Mouse (Mus musculus) ES-E14 (cell line): Measurements from ENCODE around the gene Cachd1. TPM values are rescaled to one million over a fixed set of nuclear protein-coding genes. Genes with fewer than 3 reads are reported as not detected.
A peak's percentile ranks its signal among the peaks of the same experiment; 100 is the strongest.

Experiments used
- DNase-seq: peaks from one replicate; pipeline ENCODE4 v3.0.0-alpha.2; 2013; ENCODE audit warnings: low read depth, low spot score
- H3K27ac ChIP-seq: 2 replicates; pipeline ENCODE4 v1.5.1; 2012; ENCODE audit warnings: low read depth, mild to moderate bottlenecking, low read length, moderate library complexity, mixed read lengths; ENCODE audit not compliant: poor library complexity, insufficient read depth, severe bottlenecking
- H3K36me3 ChIP-seq: 2 replicates; pipeline ENCODE4 v1.6.1; 2012; ENCODE audit warnings: mild to moderate bottlenecking, low read length, moderate library complexity, mixed read lengths; ENCODE audit not compliant: control insufficient read depth, poor library complexity, insufficient read depth, severe bottlenecking
- H3K4me1 ChIP-seq, 2 experiments: fragments of 150-350 bp in 1 of 2; sonication (generic) in 1 of 2; 2 replicates each; pipeline ENCODE4 v1.6.1; 2012; ENCODE audit warnings: low read length in 2 of 2, mild to moderate bottlenecking in 1 of 2, mixed read lengths in 1 of 2; ENCODE audit not compliant: control insufficient read depth in 2 of 2, insufficient read depth in 2 of 2, poor library complexity in 1 of 2
- H3K4me3 ChIP-seq, 2 experiments: fragments of 150-350 bp in 1 of 2; sonication (generic) in 1 of 2; 2 replicates each; pipeline ENCODE4 v1.5.1; 2012; ENCODE audit warnings: low read length in 2 of 2, low read depth in 1 of 2, mild to moderate bottlenecking in 1 of 2, mixed read lengths in 1 of 2; ENCODE audit not compliant: insufficient read depth in 1 of 2, poor library complexity in 1 of 2, severe bottlenecking in 1 of 2
- H3K9ac ChIP-seq: 2 replicates; pipeline ENCODE4 v1.6.1; 2012; ENCODE audit warnings: low read depth, mild to moderate bottlenecking, low read length, mixed read lengths; ENCODE audit not compliant: poor library complexity, insufficient read depth, severe bottlenecking
- H3K9me3 ChIP-seq: fragments of 150-350 bp; sonication (generic); 2 replicates; pipeline ENCODE4 v1.6.1; 2012; ENCODE audit warnings: low read depth, mild to moderate bottlenecking, low read length; ENCODE audit not compliant: control insufficient read depth, insufficient read depth
- CHD2 ChIP-seq: IDR thresholded peaks from 2 replicates; pipeline ENCODE4 v1.6.1; 2014; ENCODE audit warnings: mild to moderate bottlenecking, low read depth, low read length, inconsistent platforms
- HCFC1 ChIP-seq: IDR thresholded peaks from 2 replicates; pipeline ENCODE4 v1.6.1; 2012; ENCODE audit warnings: low read length, inconsistent platforms, borderline replicate concordance; ENCODE audit not compliant: insufficient read depth
- MAFK ChIP-seq: IDR thresholded peaks from 2 replicates; pipeline ENCODE4 v1.6.1; 2014; ENCODE audit warnings: mild to moderate bottlenecking, low read depth, low read length, inconsistent platforms; ENCODE audit not compliant: insufficient read depth
- ZC3H11A ChIP-seq: IDR thresholded peaks from 2 replicates; pipeline ENCODE4 v1.6.1; 2012; ENCODE audit warnings: low read depth, mild to moderate bottlenecking, inconsistent platforms, low read length, borderline replicate concordance
- ZNF384 ChIP-seq: IDR thresholded peaks from 2 replicates; pipeline ENCODE4 v1.6.1; 2012; ENCODE audit warnings: low read depth, low read length, inconsistent platforms
- in situ Hi-C, 2 experiments: fragments of 600-800 bp; cut with MboI; formaldehyde crosslinking; loops; one replicate each; pipeline ENCODE4 v1.15.1; 2025; ENCODE audit warnings: low sequenced_read_pairs in 2 of 2, inconsistent platforms in 1 of 2; ENCODE audit not compliant: unreplicated experiment in 2 of 2
- total RNA-seq: library from RNA; depleted of rRNA; stranded (reverse); fragments of 300-350 nt; gene quantifications from 2 replicates; pipeline ENCODE4 v1.2.3, GENCODE M21; 2012

Gene Cachd1
- total RNA-seq, 1 experiment, result 7.6 TPM

- no peaks in the 10 kb centered on the region for H3K9me3 ChIP-seq
- no peak for DNase-seq
- H3K4me3 ChIP-seq, result no peak overlapping the region
- H3K27ac ChIP-seq, result no peak overlapping the region
- TF ChIP-seq MAFK (no peak), ZNF384 (no peak), CHD2 (no peak), ZC3H11A (no peak), HCFC1 (no peak)
- no peaks in the 10 kb centered on the region for H3K4me1 ChIP-seq
- no peaks in the 10 kb centered on the region for H3K36me3 ChIP-seq
- no peak overlapping the region for H3K9ac ChIP-seq
- in situ Hi-C loops, result no loop called here
These were observed 121.5 kb downstream of the Cachd1 start for GRCm38 (mm10) chr4:100897943-100898342.

DNA sequence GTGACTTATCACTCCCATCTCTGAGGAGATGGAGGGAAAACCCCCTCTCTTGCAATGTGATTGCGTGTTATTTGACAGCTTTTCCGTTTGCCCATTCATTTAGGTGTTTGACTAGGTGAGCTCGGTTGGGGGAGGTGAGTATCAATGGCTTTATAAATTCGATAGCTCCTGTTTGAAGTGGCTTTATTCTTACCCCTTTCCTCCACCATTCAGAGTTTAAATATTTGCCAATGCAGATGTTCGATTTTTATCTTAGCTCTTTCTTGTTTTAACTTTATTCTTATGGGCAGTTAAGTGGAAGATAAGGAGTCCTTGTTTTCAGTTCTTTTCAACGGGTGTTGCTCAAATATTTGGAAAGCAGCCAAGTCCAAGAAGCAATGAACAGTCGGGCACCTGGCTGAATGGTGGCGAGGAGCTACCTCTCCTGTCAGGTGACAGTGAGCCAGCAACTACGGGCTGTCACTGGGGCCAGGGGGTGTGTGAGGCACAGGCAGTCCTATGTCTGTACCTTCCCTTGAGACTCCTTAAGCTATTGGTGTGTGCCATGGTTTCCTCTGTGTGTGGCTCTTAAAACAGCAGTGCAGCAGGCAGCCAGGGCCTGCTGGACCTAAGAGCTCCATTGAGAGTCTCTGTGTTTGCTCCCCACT, 133.3 kb downstream of the Cachd1 start:
- Histone ChIP-seq H3K36me3 (no peaks in the 10 kb centered on the region), H3K4me1 (peaks cover 9 to 13% of the 10 kb centered on the region in 2 experiments; a peak in 3 of 4 replicates), H3K9ac (no peak overlapping the region), H3K9me3 (no peaks in the 10 kb centered on the region), H3K27ac (no peak overlapping the region), H3K4me3 (no peak overlapping the region)
- TF ChIP-seq ZNF384, result no peak
- in situ Hi-C loops, result no loop called here
- no peak for DNase-seq

DNA sequence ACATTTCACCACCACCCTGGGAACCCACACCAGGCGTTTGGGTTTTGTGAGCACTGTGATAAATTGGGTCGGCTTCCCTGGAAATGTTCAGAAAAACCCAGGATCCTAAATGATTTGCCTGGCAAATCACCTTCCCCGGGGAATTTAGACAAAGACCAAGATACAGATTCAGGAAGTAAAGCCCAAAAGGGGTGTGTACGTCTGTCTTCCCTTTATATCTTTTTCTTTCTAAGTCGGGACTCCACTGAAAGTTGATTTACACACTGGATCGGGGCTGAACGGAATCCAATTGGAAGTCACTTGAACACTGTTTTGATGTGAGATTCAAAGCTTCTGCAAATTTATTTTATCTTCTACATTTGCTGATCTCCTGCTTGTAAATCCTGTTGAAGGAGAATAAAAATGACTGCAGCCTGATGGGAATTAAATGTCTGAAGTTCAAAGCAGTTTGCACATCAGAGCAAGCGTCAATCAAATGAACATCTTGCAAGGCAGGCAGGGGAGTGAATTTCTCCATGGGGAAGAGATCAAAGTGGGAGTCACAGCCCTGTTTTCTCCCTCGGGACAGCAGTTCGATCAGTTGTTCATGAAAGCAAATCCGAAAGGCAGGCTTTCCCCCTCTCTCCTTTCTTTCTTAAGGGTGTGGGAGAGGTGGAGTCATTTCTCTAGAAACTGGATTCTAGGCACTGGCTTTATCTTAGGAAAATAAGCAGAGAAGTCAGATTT, 134.3 kb downstream of the Cachd1 start:
- Histone ChIP-seq H3K9ac (no peak overlapping the region; the same call in 1 of the 2 replicates), H3K27ac (no peak overlapping the region), H3K9me3 (no peaks in the 10 kb centered on the region), H3K4me1 (peaks cover 9 to 13% of the 10 kb centered on the region in 2 experiments; a peak in 3 of 4 replicates), H3K36me3 (no peaks in the 10 kb centered on the region), H3K4me3 (no peak overlapping the region)
- DNase-seq, result no peak
- no peak for TF ChIP-seq HCFC1
- no peak for TF ChIP-seq CHD2
- TF ChIP-seq ZNF384, result no peak
- no peak for TF ChIP-seq MAFK
- in situ Hi-C loops, result no loop called here

GRCm38 (mm10) chr4:100911658-100912057, 135.2 kb downstream of the Cachd1 start:
- H3K4me1 ChIP-seq, result peaks cover 9 to 13% of the 10 kb centered on the region in 2 experiments; a peak in 3 of 4 replicates
- in situ Hi-C loops, result no loop called here
- peak; percentile 59; the same call in 1 of the 2 replicates for TF ChIP-seq MAFK
- TF ChIP-seq ZNF384, result no peak
- DNase-seq, result no peak
- H3K9me3 ChIP-seq, result no peaks in the 10 kb centered on the region
- H3K36me3 ChIP-seq, result no peaks in the 10 kb centered on the region
- no peak overlapping the region for H3K4me3 ChIP-seq
- no peak overlapping the region; the same call in 1 of the 2 replicates for H3K27ac ChIP-seq
- no peak overlapping the region for H3K9ac ChIP-seq

- H3K9me3 ChIP-seq, result no peaks in the 10 kb centered on the region
- DNase-seq, result no peak
- no peak overlapping the region for H3K9ac ChIP-seq
- H3K36me3 ChIP-seq, result no peaks in the 10 kb centered on the region
- no peak for TF ChIP-seq CHD2
- no peak for TF ChIP-seq HCFC1
- TF ChIP-seq ZNF384, result no peak
- TF ChIP-seq ZC3H11A, result no peak
- TF ChIP-seq MAFK, result no peak
- in situ Hi-C loops, result no loop called here
- H3K4me1 ChIP-seq, result peaks cover 9 to 13% of the 10 kb centered on the region in 2 experiments; a peak in 3 of 4 replicates
- no peak overlapping the region for H3K4me3 ChIP-seq
- H3K27ac ChIP-seq, result no peak overlapping the region
These were observed 137.2 kb downstream of the Cachd1 start for GRCm38 (mm10) chr4:100913666-100914065.
